Mouse (Mus musculus) midbrain, embryonic 14.5 days (tissue): ENCODE measurements at regions not wholly inside any gene's neighbourhood (a gene's known extent, or its start where the extent isn't known, plus 50 kb on each side); places are given as distances from the start of the nearest gene placed in this dataset.

Experiments
- ATAC-seq: fragments of 200-750 bp; cut with Nextera tagmentation; 2 replicates; pipeline ENCODE4 v1.8.0; 2017; ENCODE audit warnings: moderate number of reproducible peaks, moderate library complexity; ENCODE audit not compliant: low FRiP score, low TSS enrichment
- DNase-seq: peaks from one replicate; pipeline ENCODE4 v3.0.0-alpha.2; 2015
- H3K27ac ChIP-seq: fragments of 300-500 bp; sonication (generic); replicated peaks from 2 replicates; pipeline ENCODE4 v1.5.1; 2014; ENCODE audit warnings: mild to moderate bottlenecking, low read depth, low read length, moderate library complexity
- H3K27me3 ChIP-seq: fragments of 300-500 bp; sonication (generic); 2 replicates; pipeline ENCODE4 v1.6.1; 2014; ENCODE audit warnings: low read length, control low read depth, mixed read lengths; ENCODE audit not compliant: control insufficient read depth, insufficient read depth
- H3K36me3 ChIP-seq: fragments of 300-500 bp; sonication (generic); 2 replicates; pipeline ENCODE4 v1.6.1; 2014; ENCODE audit warnings: low read length, control low read depth; ENCODE audit not compliant: control insufficient read depth, insufficient read depth
- H3K4me1 ChIP-seq: fragments of 300-500 bp; sonication (generic); 2 replicates; pipeline ENCODE4 v1.6.1; 2014; ENCODE audit warnings: mild to moderate bottlenecking, antibody characterized with exemption, low read length, control low read depth; ENCODE audit not compliant: control insufficient read depth, insufficient read depth
- H3K4me2 ChIP-seq: fragments of 300-500 bp; sonication (generic); 2 replicates; pipeline ENCODE4 v1.6.1; 2014; ENCODE audit warnings: mild to moderate bottlenecking, low read length, moderate library complexity
- H3K4me3 ChIP-seq: fragments of 300-500 bp; sonication (generic); replicated peaks from 2 replicates; pipeline ENCODE4 v1.5.1; 2014; ENCODE audit warnings: low read depth, low read length
- H3K9ac ChIP-seq: fragments of 300-500 bp; sonication (generic); replicated peaks from 2 replicates; pipeline ENCODE4 v1.6.1; 2014; ENCODE audit warnings: mild to moderate bottlenecking, low read length, moderate library complexity
- H3K9me3 ChIP-seq: fragments of 300-500 bp; sonication (generic); 2 replicates; pipeline ENCODE4 v1.6.1; 2016; ENCODE audit warnings: low read length, control low read depth, mixed read lengths; ENCODE audit not compliant: control insufficient read depth
- WGBS: fragments of 180-500 bp; shearing (Covaris S2); extraction: QIAGEN DNeasy Blood & Tissue Kit; methylation state at CpG from one replicate; pipeline ENCODE4 v1.1.7; 2014; 5-methylcytosine and 5-hydroxymethylcytosine counted together

GRCm38 (mm10) chr5:133925184-133925900 is 174.2 kb upstream of the Castor2 start:
- 35% methylated on average over 5 of the region's 5 CpGs for WGBS
- H3K4me1 ChIP-seq, result peaks cover 13% of the 10 kb centered on the region
- no peak overlapping the region for H3K4me2 ChIP-seq
- H3K36me3 ChIP-seq, result no peaks in the 10 kb centered on the region
- peak; percentile 60; the same call in 1 of the 2 replicates for ATAC-seq
- H3K9me3 ChIP-seq, result 0 out of 2 replicates have a peak, but pooled peaks cover 5% of the 10 kb centered on the region
- no peak overlapping the region for H3K4me3 ChIP-seq
- H3K9ac ChIP-seq, result no peak overlapping the region
- H3K27ac ChIP-seq, result peak overlapping the region; percentile 75
- peak; percentile 81 for DNase-seq
- no peaks in the 10 kb centered on the region for H3K27me3 ChIP-seq

GRCm38 (mm10) chr5:133922181-133922580 is 177.3 kb upstream of the Castor2 start:
- Histone ChIP-seq H3K9me3 (0 out of 2 replicates have a peak, but pooled peaks cover 5% of the 10 kb centered on the region), H3K9ac (no peak overlapping the region), H3K4me2 (no peak overlapping the region), H3K36me3 (no peaks in the 10 kb centered on the region), H3K4me1 (peaks cover 13% of the 10 kb centered on the region), H3K27me3 (no peaks in the 10 kb centered on the region), H3K4me3 (no peak overlapping the region), H3K27ac (no peak overlapping the region)
- no peak for ATAC-seq
- DNase-seq, result no peak
- 89% methylated on average over 1 of the region's 1 CpGs for WGBS

- ATAC-seq (no peak), DNase-seq (no peak)
- Histone ChIP-seq H3K4me3 (no peak overlapping the region), H3K36me3 (no peaks in the 10 kb centered on the region), H3K27me3 (no peaks in the 10 kb centered on the region), H3K27ac (no peak overlapping the region), H3K9ac (no peak overlapping the region), H3K9me3 (no peaks in the 10 kb centered on the region), H3K4me1 (no peaks in the 10 kb centered on the region), H3K4me2 (no peak overlapping the region)
These were observed 183.6 kb upstream of the Castor2 start for GRCm38 (mm10) chr5:133915734-133916550.

GRCm38 (mm10) chr5:133907442-133907841 is 192.1 kb upstream of the Castor2 start:
- Histone ChIP-seq H3K27ac (no peak overlapping the region), H3K9ac (no peak overlapping the region), H3K4me2 (no peak overlapping the region), H3K4me3 (no peak overlapping the region), H3K4me1 (no peaks in the 10 kb centered on the region), H3K9me3 (peaks cover 9% of the 10 kb centered on the region; the same call in 1 of the 2 replicates), H3K27me3 (no peaks in the 10 kb centered on the region), H3K36me3 (no peaks in the 10 kb centered on the region)
- 83% methylated on average over 3 of the region's 3 CpGs for WGBS
- DNase-seq, result no peak
- ATAC-seq, result no peak

GRCm38 (mm10) chr5:133898025-133898598 is 201.4 kb upstream of the Castor2 start:
- peak; percentile 79 for DNase-seq
- no peaks in the 10 kb centered on the region for H3K4me1 ChIP-seq
- no peak overlapping the region for H3K9ac ChIP-seq
- no peak for ATAC-seq
- no peak overlapping the region for H3K27ac ChIP-seq
- H3K4me2 ChIP-seq, result no peak overlapping the region
- H3K27me3 ChIP-seq, result no peaks in the 10 kb centered on the region
- no peak overlapping the region for H3K4me3 ChIP-seq
- H3K36me3 ChIP-seq, result no peaks in the 10 kb centered on the region
- no peaks in the 10 kb centered on the region for H3K9me3 ChIP-seq
- WGBS, result 83% methylated on average over 4 of the region's 4 CpGs

GRCm38 (mm10) chr5:133890728-133891127 is 208.8 kb upstream of the Castor2 start:
- Histone ChIP-seq H3K4me1 (no peaks in the 10 kb centered on the region), H3K27ac (no peak overlapping the region), H3K36me3 (no peaks in the 10 kb centered on the region), H3K9me3 (no peaks in the 10 kb centered on the region), H3K4me2 (no peak overlapping the region), H3K27me3 (no peaks in the 10 kb centered on the region), H3K9ac (no peak overlapping the region), H3K4me3 (no peak overlapping the region)
- DNase-seq (no peak), ATAC-seq (no peak)
- WGBS, result 70% methylated on average over 3 of the region's 3 CpGs

GRCm38 (mm10) chr5:133889841-133890240 is 209.7 kb upstream of the Castor2 start:
- no peak for ATAC-seq
- WGBS, result 67% methylated on average over 8 of the region's 8 CpGs
- H3K27me3 ChIP-seq, result no peaks in the 10 kb centered on the region
- no peaks in the 10 kb centered on the region for H3K9me3 ChIP-seq
- H3K27ac ChIP-seq, result no peak overlapping the region
- H3K4me3 ChIP-seq, result no peak overlapping the region
- no peak overlapping the region for H3K4me2 ChIP-seq
- H3K9ac ChIP-seq, result no peak overlapping the region
- DNase-seq, result peak; percentile 52
- peaks cover 5% of the 10 kb centered on the region; the same call in 1 of the 2 replicates for H3K4me1 ChIP-seq
- H3K36me3 ChIP-seq, result no peaks in the 10 kb centered on the region

- H3K4me2 ChIP-seq, result no peak overlapping the region
- DNase-seq (no peak), ATAC-seq (no peak)
- peaks cover 10% of the 10 kb centered on the region for H3K4me1 ChIP-seq
- no peak overlapping the region for H3K9ac ChIP-seq
- WGBS, result 78% methylated on average over 5 of the region's 5 CpGs
- H3K9me3 ChIP-seq, result no peaks in the 10 kb centered on the region
- H3K4me3 ChIP-seq, result no peak overlapping the region
- no peaks in the 10 kb centered on the region for H3K36me3 ChIP-seq
- 0 out of 2 replicates have a peak overlapping the region, but pooled peaks have one; percentile 46 for H3K27ac ChIP-seq
- no peaks in the 10 kb centered on the region for H3K27me3 ChIP-seq
These were observed 214.0 kb upstream of the Castor2 start for GRCm38 (mm10) chr5:133885507-133885906.
